16 mouse cellular contexts compared by ENCODE assay signal in the genomic region with DNA sequence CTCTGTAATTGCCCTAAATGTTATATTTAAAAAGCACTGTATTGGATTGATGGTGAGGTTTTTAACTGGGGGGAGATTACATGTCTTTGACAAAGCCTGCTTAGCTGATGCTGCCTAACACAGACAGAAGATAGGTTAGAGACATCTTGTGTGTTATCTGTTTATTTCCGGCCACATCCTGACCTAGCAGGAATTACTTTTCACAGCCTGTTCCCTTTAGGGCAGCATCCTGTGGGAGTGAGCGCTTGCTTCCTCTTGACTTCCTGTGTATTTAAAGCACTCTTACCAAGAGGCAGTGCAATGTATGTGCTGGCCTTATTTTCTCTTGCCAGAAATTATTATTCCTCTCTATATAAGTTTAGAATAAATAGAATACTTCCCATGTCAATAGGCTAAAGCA.
A peak's percentile ranks its signal among the peaks of the same experiment; 100 is the strongest.
DNase-seq lines count a peak whose midpoint lies in the region; ATAC-seq lines count a peak whose summit lies in the region.
"Had no signal": no experiment of that assay in that cellular context is flagged by ENCODE, and none has a peak within 500 bp of the region (broad histone marks: within the 10 kb centered on the region; RNA-seq: fewer than 3 reads in every experiment).

No protein-coding gene starts in this region.

- no peak overlapping the region for H3K9ac ChIP-seq in kidney, embryonic 16.5 days (replicated peaks; ENCODE audit: low read length)
- H3K9ac ChIP-seq in heart, embryonic 12.5 days, result no peak overlapping the region
- H3K9ac ChIP-seq in hindbrain, embryonic 12.5 days, result no peak overlapping the region
- H3K9ac ChIP-seq: forebrain, embryonic 15.5 days; hindbrain, embryonic 15.5 days; liver, embryonic 15.5 days; neural tube, embryonic 15.5 days had no signal

- H3K4me3 ChIP-seq in kidney, embryonic 16.5 days (ENCODE audit: low read length), result no peak overlapping the region
- no peak overlapping the region for H3K4me3 ChIP-seq in heart, embryonic 12.5 days
- H3K4me3 ChIP-seq in hindbrain, embryonic 12.5 days, result no peak overlapping the region
- H3K4me3 ChIP-seq: forebrain, embryonic 15.5 days; hindbrain, embryonic 15.5 days; liver, embryonic 15.5 days; neural tube, embryonic 15.5 days had no signal

- WGBS in kidney, embryonic 16.5 days, result 32% methylated on average over 2 of the region's 2 CpGs
- WGBS in heart, embryonic 12.5 days, result 38% methylated on average over 2 of the region's 2 CpGs
- WGBS in hindbrain, embryonic 12.5 days, result 79% methylated on average over 2 of the region's 2 CpGs

- DNase-seq in kidney, postnatal 25 days, result no peak
- peak; percentile 55 for DNase-seq in lung, postnatal 25 days (ENCODE audit: low spot score)
- no peak for DNase-seq in spleen, postnatal 10 days (ENCODE audit: low spot score in 2 of 2)
- DNase-seq: adrenal gland, adult 2 months; cerebellum, postnatal 36 days; gastrocnemius, postnatal 25 days; right cerebral cortex, adult 18-20 months had no signal

- H3K9me3 ChIP-seq in kidney, embryonic 16.5 days (ENCODE audit: low read length), result no peaks in the 10 kb centered on the region
- H3K9me3 ChIP-seq in heart, embryonic 12.5 days (replicated peaks), result no peaks in the 10 kb centered on the region
- H3K9me3 ChIP-seq in hindbrain, embryonic 12.5 days (replicated peaks), result no peaks in the 10 kb centered on the region
- H3K9me3 ChIP-seq: forebrain, embryonic 15.5 days; hindbrain, embryonic 15.5 days; liver, embryonic 15.5 days; neural tube, embryonic 15.5 days had no signal

- H3K4me2 ChIP-seq in kidney, embryonic 16.5 days (replicated peaks; ENCODE audit: low read depth, low read length), result no peak overlapping the region
- H3K4me2 ChIP-seq in heart, embryonic 12.5 days, result no peak overlapping the region
- H3K4me2 ChIP-seq in hindbrain, embryonic 12.5 days (replicated peaks), result no peak overlapping the region
- H3K4me2 ChIP-seq: forebrain, embryonic 15.5 days; hindbrain, embryonic 15.5 days; liver, embryonic 15.5 days; neural tube, embryonic 15.5 days had no signal

- no peak overlapping the region; the same call in 1 of the 2 replicates for H3K27ac ChIP-seq in kidney, embryonic 16.5 days (ENCODE audit: low read length)
- H3K27ac ChIP-seq in heart, embryonic 12.5 days (ENCODE audit: poor library complexity, severe bottlenecking), result no peak overlapping the region
- no peak overlapping the region for H3K27ac ChIP-seq in hindbrain, embryonic 12.5 days
- H3K27ac ChIP-seq: forebrain, embryonic 15.5 days; hindbrain, embryonic 15.5 days; liver, embryonic 15.5 days; neural tube, embryonic 15.5 days had no signal

- ATAC-seq in kidney, embryonic 16.5 days (ENCODE audit: low FRiP score, low TSS enrichment), result peak; percentile 23; the same call in 1 of the 2 replicates
- peak; percentile 61 for ATAC-seq in CD4-positive, CD25-positive, alpha-beta regulatory T cell, adult 4 months
- 0 out of 2 replicates have a peak, but pooled peaks have one; percentile 67 for ATAC-seq in heart, embryonic 12.5 days (ENCODE audit: insufficient number of reproducible peaks, low FRiP score)
- ATAC-seq in hindbrain, embryonic 12.5 days (ENCODE audit: low FRiP score), result no peak
- ATAC-seq in cerebellum, adult (ENCODE audit: insufficient number of reproducible peaks, low FRiP score, low TSS enrichment), result no peak
- ATAC-seq: forebrain, embryonic 15.5 days had no signal

- H3K4me1 ChIP-seq in kidney, embryonic 16.5 days (ENCODE audit: insufficient read depth, low read length), result 0 out of 2 replicates have a peak, but pooled peaks cover 5% of the 10 kb centered on the region
- H3K4me1 ChIP-seq in heart, embryonic 12.5 days (replicated peaks), result 0 out of 2 replicates have a peak, but pooled peaks cover 5% of the 10 kb centered on the region
- no peaks in the 10 kb centered on the region for H3K4me1 ChIP-seq in hindbrain, embryonic 12.5 days
- H3K4me1 ChIP-seq: forebrain, embryonic 15.5 days; hindbrain, embryonic 15.5 days; liver, embryonic 15.5 days; neural tube, embryonic 15.5 days had no signal

- no peaks in the 10 kb centered on the region for H3K36me3 ChIP-seq in kidney, embryonic 16.5 days (ENCODE audit: insufficient read depth, low read length)
- H3K36me3 ChIP-seq in heart, embryonic 12.5 days, result no peaks in the 10 kb centered on the region
- H3K36me3 ChIP-seq in hindbrain, embryonic 12.5 days, result no peaks in the 10 kb centered on the region
- H3K36me3 ChIP-seq: forebrain, embryonic 15.5 days; hindbrain, embryonic 15.5 days; liver, embryonic 15.5 days; neural tube, embryonic 15.5 days had no signal

- no peaks in the 10 kb centered on the region for H3K27me3 ChIP-seq in kidney, embryonic 16.5 days (ENCODE audit: insufficient read depth, low read length)
- H3K27me3 ChIP-seq in heart, embryonic 12.5 days (replicated peaks), result no peaks in the 10 kb centered on the region
- H3K27me3 ChIP-seq in hindbrain, embryonic 12.5 days, result no peaks in the 10 kb centered on the region
- H3K27me3 ChIP-seq: forebrain, embryonic 15.5 days; hindbrain, embryonic 15.5 days; liver, embryonic 15.5 days; neural tube, embryonic 15.5 days had no signal

Comparison
In these comparisons a context has a peak if more than half of its experiments do, and no peak if none do; other contexts are left out.
1. ATAC-seq: peak in kidney, embryonic 16.5 days (single experiment), CD4-positive, CD25-positive, alpha-beta regulatory T cell, adult 4 months (single experiment) and heart, embryonic 12.5 days (single experiment); none in hindbrain, embryonic 12.5 days (single experiment) and cerebellum, adult (single experiment).